Mouse (Mus musculus): ENCODE data around the gene Ptf1a. TPM values are rescaled to one million over a fixed set of nuclear protein-coding genes. Genes with fewer than 3 reads are reported as not detected.

Gene Ptf1a
- polyA plus RNA-seq, 1 experiment from 2014 or later = not detected

DNA sequence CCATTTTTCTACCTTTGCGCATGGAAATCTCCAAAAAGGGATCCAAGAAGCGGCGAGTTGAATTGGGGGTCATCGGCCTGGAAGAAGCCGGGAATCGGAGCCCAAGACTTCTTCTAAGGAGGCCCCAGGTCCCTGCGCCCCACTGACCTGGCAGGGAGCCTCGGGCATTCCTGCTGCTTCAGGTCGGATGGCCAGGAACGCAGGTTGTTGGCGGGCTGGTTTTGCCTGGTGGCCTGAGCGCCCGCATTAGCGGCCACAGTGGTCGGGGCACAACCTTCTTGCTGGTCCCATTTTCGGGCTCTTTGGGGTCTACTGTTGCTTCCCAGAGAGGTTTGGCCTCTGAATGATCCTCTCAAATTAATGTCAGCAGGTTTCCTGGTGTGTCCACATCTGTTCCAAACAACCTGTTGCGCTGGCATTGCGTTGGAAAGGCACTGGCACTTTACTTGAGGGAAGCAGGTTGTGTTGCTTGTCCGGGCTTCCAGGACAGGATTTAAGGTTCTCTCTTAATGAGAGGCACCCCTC is 7.1 kb downstream of the Ptf1a start:
- DNase-seq (ENCODE audit: low spot score) = no peak

DNA sequence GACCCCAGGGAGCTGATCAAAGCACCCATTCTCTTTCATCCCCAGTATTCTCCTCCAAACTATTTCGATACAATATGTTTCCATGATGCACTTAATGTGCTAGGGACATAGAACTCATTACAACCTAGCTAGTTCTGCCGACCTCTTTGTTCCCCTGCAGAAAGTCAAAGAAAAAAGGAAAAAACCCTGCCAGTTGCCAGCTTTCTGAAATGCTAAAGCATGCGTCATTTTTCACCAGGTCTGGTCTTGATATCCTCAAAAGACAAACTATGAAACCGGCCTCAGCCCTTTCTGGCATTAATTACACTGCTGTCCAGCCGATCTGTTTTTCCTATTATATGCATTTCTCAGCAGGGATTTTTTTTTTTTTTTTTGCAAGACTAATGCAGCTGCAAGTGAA is 9.8 kb downstream of the Ptf1a start:
- no peak for DNase-seq (ENCODE audit: low spot score)

DNA sequence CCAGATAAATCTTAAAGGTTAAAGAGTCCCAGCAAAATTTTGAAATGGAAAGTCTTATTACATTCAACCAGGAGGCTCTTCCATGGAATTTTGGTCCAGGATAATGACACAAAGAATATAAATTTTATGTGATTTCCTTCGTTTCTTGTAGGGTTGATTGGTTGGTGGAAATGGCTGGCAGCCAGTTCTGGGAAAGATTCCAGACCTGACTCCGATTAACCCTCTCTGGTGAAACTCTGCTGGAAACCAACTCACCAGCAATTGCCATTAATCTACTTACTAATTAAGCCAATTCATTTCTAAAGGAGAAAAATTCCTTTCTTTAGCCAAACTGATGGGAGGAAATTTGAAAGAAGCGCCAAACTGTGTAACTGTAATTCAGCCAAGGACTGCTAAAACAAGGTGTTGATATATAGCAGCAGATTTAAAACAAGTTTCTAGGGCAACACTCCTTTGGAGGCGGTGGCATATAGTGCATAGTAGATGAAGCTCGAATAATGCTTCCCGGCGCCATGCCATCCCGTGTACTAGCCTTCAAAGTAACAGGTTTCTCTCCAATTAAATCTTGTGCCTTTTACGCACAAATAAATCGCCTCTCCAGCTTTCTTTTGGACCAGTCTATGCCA is 10.5 kb downstream of the Ptf1a start:
- DNase-seq (ENCODE audit: low spot score) = no peak

DNA sequence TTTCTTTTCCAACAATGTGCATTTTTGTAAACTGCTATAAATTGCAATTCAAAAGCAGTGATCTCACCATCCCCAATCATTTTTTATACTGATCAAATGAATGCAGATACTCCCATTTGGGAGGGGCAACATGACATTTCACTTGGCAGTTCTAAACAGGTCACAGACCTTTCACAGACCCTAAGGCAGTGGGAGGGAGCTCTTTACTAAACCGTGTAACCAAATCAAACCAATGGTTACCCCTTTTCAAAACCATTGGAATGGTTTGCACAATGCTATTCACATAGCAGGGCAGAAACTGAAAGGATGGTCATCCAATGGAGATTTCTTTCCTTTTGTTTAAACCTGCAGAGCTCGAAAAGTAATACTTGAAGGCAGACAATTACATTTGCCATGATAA is 13.3 kb downstream of the Ptf1a start:
- DNase-seq (ENCODE audit: low spot score) = no peak

DNA sequence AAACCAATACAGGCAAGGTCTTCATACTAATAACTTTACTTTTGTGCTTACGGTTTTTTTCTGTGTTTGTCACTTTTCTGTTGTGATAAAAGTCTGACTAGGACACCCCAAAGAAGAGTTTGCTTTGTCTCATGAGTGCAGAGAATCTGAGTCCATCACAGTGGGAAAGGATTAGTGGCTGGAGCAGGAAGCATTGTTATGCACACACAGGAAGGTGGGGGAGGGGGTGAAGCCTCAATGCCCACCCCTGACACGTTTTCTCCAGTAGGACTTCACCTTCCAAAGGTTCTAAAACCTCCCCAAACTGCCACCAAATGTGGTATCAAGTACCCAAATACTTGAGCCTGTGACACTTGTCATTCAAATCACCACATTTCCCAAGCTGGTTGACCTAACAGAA is 16.5 kb downstream of the Ptf1a start:
- no peak for DNase-seq (ENCODE audit: low spot score)

DNA sequence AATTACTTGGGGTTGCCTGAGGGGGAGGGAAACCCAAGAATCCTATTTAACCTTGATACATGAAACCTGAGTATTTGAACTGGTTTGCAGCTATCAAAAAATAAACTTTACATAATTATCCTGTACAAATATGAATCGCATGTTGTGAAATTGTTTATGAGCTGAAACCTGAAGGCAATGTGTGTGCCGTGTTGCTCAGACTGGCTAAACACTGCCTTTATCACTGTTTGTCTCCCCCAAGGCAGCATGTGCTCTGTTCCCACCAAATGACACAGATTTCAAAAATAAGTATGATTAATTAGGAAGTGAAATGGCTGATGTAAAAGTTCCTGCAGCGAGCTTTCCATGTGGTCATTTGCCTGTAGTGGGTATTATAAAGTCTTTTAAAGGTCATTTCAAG is 44.8 kb downstream of the Ptf1a start:
- no peak for DNase-seq (ENCODE audit: low spot score)

Other genes starting within 250 kb of the Ptf1a start
- gene Armc3, start 246.4 kb upstream of the Ptf1a start, polyA plus RNA-seq (2015; fragmentation: Nextera tagmentation; extraction: Ambion mirVana) = 0.53 and 0.57 TPM in 2 replicates
- 29.6 and 30.5 TPM in 2 replicates for gene Msrb2, start 74.2 kb upstream of the Ptf1a start, polyA plus RNA-seq (2015; fragmentation: Nextera tagmentation; extraction: Ambion mirVana)
- 0.06 TPM in 1 of 2 replicates, not detected in the other for gene 4921504E06Rik, start 108.3 kb downstream of the Ptf1a start, polyA plus RNA-seq (2015; fragmentation: Nextera tagmentation; extraction: Ambion mirVana)
- gene Otud1, start 212.1 kb downstream of the Ptf1a start, polyA plus RNA-seq (2015; fragmentation: Nextera tagmentation; extraction: Ambion mirVana) = 1.8 and 2.2 TPM in 2 replicates